Mouse (Mus musculus) retina, postnatal 1 day (tissue): ENCODE data around the gene Ctrb1.

Source experiments
- DNase-seq: peaks from one replicate; pipeline ENCODE4 v3.0.0-alpha.2; 2012

Gene Ctrb1

DNA sequence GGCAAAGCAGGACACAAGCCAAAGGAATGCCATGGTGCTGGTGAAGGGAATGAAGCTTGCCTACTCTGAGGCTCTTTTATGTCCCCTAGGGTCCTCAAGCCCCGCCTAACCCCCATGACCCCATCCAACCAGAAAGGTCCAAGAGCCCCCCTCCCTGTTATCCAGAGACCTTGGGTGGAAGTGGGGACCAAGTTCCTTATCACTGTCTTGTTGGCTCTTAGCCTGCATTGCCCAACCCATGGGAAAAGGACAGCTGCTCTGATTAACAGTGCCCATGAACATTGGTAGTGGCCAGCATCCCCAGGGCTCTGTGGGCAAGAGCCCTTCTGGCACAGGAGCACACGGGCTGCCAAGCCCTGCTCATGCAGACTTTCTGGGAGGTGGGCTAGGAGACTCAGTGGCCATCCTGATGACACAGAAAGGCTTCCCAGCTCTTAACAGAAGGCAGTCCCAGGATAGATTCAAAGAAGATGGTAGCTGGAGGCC lies at the start of gene Ctrb1:
Gene Ctrb1 (minus strand): TSS at position 51 of the 486 bp plus-strand sequence.
- DNase-seq, result no peak

DNA sequence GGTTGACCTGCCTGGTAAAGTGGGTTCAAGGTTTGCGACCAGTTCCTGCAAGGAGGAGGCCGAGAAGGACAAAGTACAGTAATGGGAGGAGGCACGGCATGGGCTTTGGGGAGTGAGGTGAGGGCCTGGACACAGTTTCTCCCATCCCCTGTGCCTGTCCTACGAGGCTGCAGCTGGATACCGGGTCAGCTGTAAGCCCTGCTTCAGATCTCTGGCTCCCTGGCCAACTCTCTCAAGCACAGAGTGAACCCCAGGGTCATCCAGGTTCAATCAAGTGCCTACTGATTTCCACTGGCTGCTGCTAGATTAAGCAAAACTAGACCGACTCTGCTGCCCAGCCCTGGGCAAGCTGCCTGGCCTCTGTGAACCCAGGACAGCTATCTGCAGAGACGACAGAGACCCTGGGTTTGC lies 49.5 kb upstream of the Ctrb1 start:
- DNase-seq, result no peak

DNA sequence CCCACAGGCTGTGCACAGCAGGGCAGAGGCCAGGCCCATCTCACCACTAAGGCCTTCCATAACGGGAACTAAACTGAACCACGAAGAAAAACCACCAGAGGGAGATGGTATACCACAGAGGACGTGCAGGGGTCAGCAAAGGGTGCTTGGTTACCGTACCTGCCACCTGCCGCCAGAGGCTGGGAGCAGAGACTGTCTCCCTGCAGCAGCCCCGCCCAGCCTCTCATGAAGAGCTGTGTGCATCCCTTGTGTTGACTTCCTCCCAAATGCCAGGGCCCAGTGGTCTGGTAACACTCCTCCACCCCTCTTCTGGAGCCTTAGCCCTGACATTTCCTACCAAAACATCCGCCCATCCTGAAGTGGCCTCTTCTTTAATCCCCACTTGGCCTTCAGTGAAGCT lies 48.8 kb upstream of the Ctrb1 start:
- DNase-seq, result no peak

DNA sequence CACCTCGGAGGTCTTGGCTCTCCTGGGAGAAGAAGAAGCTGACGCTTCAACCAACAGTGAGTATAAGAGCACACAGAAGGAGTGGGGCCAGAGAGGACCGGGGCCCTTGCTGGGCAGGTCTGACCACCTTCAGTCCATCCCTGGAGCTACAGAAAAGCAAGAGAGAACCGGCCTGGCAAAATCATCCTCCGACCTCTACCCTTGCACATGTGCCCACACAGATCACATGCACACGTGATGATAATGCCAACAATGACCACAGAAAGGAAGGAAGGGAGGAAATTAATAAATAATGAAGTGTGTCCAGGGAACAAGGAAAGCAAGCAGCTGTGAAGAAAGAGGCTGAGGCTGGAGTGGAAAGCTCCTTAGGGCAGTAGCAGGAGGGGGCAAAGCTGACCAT lies 48.1 kb upstream of the Ctrb1 start:
- DNase-seq, result no peak

DNA sequence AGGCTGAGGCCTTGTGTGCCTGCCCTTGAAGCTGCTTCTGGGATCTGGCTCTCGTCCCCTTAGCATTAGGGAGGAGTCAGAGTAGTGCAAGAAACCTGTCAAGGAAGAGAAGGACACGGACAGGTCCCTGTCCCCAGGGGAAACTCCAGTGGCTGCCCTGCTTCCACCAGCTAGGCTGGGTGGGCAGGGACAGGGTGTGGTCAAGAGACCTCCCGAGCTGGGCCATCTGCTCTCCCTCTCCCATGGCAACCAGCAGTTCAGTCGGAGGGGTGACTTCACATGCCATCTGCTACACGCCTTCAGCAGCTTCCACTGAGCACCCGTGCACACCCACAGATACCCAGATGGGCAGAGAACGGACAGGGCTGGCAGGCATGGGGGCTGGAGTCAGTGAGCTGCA lies 45.5 kb upstream of the Ctrb1 start:
- DNase-seq, result peak; percentile 90

GRCm38 (mm10) chr8:111735791-111736190 lies 45.0 kb upstream of the Ctrb1 start:
- no peak for DNase-seq

GRCm38 (mm10) chr8:111735335-111735761 lies 44.5 kb upstream of the Ctrb1 start:
- DNase-seq, result no peak

DNA sequence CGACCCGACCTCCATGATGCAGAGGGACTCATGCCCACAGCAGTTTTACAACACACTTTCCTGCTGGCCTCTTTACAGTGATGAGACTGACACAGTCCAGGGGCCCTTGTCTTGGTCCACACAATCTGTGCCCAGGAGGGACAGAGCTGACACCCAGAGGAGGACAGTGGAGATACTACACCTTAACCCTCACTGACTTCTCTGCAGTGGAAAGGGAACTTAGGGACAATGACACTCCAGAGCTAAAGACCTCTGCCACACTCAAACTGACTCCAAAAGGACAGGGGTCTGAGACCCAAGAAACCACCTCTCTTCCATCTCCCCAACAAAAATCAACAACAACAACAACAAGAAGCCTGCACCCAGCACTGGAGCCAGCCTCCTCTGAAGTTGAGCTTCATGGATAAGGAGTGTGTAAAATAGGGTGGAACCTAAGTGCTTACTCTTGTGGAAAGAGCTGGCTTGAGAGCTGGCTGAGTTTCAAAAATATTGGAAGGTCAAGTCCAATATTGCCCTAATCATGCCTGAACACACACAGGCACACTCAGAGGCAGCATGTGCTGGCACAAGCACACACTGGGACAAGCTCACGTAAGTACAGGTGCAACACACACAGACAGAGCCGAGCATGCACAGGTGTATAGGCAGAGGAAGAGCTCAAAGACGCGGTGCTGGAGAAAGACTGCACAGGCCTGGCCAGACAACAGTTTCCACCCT lies 43.6 kb upstream of the Ctrb1 start:
- no peak for DNase-seq

- no peak for DNase-seq
These were observed 42.9 kb upstream of the Ctrb1 start for GRCm38 (mm10) chr8:111733581-111734243.

- DNase-seq, result no peak
These were observed 41.7 kb upstream of the Ctrb1 start for GRCm38 (mm10) chr8:111732406-111733085.

GRCm38 (mm10) chr8:111732004-111732403 lies 41.2 kb upstream of the Ctrb1 start:
- DNase-seq, result peak; percentile 97

- no peak for DNase-seq
These were observed 40.6 kb upstream of the Ctrb1 start for GRCm38 (mm10) chr8:111731231-111731977.

DNA sequence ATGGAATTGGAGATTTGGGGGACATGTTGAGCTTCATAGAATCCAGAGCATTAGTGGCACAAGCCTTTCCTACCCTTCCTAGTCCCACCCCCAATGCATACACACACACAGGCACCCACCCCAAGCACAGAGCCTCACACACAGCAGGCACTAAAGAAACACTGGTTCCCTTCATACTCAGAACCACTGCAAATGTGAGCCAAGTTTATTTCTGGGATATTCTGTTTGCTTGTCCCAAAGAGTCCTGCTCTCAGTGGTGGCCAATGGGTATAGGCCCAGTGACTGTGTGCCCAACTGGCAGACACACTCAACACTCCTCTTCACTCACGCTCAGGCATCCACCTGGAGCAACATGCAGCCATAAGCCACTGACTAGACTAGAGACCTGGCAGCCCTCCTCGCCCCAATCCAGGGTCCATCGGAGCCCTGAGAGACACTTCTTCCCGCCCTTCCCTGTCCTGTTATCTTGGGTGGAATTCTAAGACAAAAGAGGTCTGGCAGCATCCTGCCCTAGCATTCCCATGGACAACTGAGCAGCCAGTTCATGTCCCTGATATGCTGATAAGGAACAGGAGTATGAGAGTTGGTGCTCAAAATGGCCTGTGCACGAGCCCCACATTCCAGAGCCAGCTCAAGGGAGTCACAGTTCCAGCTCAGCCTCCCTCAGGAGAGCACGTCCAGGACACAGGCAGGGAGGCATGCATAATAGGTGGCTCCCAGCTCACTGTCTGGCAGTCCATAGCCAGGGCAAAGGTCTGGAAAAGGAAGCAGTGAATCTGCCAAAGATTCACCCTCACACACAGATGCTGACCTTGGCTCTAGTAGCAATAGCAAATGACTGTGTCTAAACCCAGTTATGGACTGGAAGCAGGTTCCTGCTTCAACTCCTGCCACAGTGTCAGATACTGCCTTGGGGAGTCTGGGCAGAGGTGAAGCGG lies 38.7 kb upstream of the Ctrb1 start:
- DNase-seq, result no peak

- DNase-seq, result no peak
These were observed 37.7 kb upstream of the Ctrb1 start for GRCm38 (mm10) chr8:111728481-111728880.

GRCm38 (mm10) chr8:111727553-111727952 lies 36.7 kb upstream of the Ctrb1 start:
- no peak for DNase-seq

DNA sequence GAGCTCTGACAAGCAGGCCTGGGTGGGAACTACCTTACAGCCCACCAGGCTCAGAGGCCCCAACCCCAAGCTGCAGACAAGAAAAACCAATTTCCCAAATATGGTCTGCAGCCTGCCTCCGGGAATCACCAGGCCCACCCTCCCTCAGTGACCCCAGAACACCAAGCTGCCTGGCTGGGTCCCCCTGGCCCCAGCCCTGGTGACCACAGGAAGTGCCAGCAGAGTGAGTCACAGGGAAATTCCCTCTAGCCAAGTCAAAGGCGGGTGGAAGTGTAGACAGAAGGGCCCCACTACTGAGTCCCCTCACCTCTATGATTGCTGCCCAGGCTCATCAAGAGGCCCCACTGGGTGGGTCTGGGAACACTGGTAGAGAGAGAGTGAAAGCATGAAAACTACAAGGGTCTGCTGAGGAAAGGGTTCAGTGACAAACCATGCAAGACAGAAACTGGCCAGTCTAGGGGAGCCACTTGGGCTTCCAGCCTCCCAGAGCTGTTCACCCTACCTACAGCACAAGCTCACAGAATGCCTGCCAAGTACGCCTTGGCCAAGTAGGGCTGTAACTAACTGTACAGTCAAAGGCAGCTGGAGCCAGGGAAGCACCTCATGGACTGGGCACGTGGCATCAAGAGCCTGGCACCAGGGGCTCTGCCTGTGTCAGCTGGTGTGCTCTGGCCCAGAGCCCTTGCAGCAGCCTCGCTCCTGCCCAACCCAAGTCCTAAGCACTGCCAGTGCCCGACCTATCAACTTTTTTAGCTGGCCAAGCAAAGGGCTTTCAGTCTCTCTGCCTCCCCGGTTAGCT lies 35.5 kb upstream of the Ctrb1 start:
- DNase-seq, result no peak

GRCm38 (mm10) chr8:111725341-111725740 lies 34.5 kb upstream of the Ctrb1 start:
- DNase-seq, result no peak

- DNase-seq, result peak; percentile 85
These were observed 29.3 kb upstream of the Ctrb1 start for GRCm38 (mm10) chr8:111720115-111720544.

GRCm38 (mm10) chr8:111718937-111719336 lies 28.1 kb upstream of the Ctrb1 start:
- DNase-seq, result no peak

GRCm38 (mm10) chr8:111717866-111718265 lies 27.1 kb upstream of the Ctrb1 start:
- DNase-seq, result no peak

- DNase-seq, result no peak
These were observed 26.6 kb upstream of the Ctrb1 start for GRCm38 (mm10) chr8:111717488-111717792.
